Mouse (Mus musculus): ENCODE measurements around the gene Rusc2. TPM values are rescaled to one million over a fixed set of nuclear protein-coding genes. Genes with fewer than 3 reads are reported as not detected.

Gene Rusc2
- not detected for total RNA-seq (2023)

GRCm38 (mm10) chr4:43381408-43382154 lies at the start of gene Rusc2:
Gene Rusc2, plus strand, starts transcription at chr4:43381979.

GRCm38 (mm10) chr4:43428946-43429345 lies 47.2 kb downstream of the Rusc2 start, which contains the start of gene Fam166b:
Gene Fam166b, minus strand, starts transcription at chr4:43429134.

GRCm38 (mm10) chr4:43441639-43442038 lies 59.9 kb downstream of the Rusc2 start, which contains the start of gene Tesk1:
Gene Tesk1, plus strand, starts transcription at chr4:43441939.

GRCm38 (mm10) chr4:43454041-43454836 lies 72.5 kb downstream of the Rusc2 start, which contains the start of gene Cd72:
Gene Cd72, minus strand, starts transcription at chr4:43454628.

Other genes with a start within 250 kb of the Rusc2 start
- gene Atp8b5, start 114.8 kb upstream of the Rusc2 start, total RNA-seq (2023): not detected
- not detected for gene Fam166b, start 47.2 kb downstream of the Rusc2 start, total RNA-seq (2023)
- gene Tesk1, start 60.0 kb downstream of the Rusc2 start, total RNA-seq (2023): 10 to 100 TPM; 54.4 to 54.9 TPM
- 10 to 100 TPM; 27.0 to 31.6 TPM for gene Cd72, start 72.6 kb downstream of the Rusc2 start, total RNA-seq (2023)
- gene Sit1, start 101.8 kb downstream of the Rusc2 start, total RNA-seq (2023): 10 to 100 TPM; 76.6 to 85.8 TPM
- 10 to 100 TPM; 24.6 to 26.0 TPM for gene Ccdc107, start 110.9 kb downstream of the Rusc2 start, total RNA-seq (2023)
- 1 to 10 TPM; 2.3 to 4.2 TPM for gene Arhgef39, start 117.7 kb downstream of the Rusc2 start, total RNA-seq (2023)
- gene Car9, start 125.0 kb downstream of the Rusc2 start, total RNA-seq (2023): not detected
- not detected for gene Tpm2, start 141.8 kb downstream of the Rusc2 start, total RNA-seq (2023)
- gene Creb3, start 180.4 kb downstream of the Rusc2 start, total RNA-seq (2023): 10 to 100 TPM; 61.5 to 65.6 TPM
- gene Tln1, start 180.7 kb downstream of the Rusc2 start, total RNA-seq (2023): 100 to 1,000 TPM; 326 to 327 TPM
- gene Rgp1, start 196.7 kb downstream of the Rusc2 start, total RNA-seq (2023): 10 to 100 TPM; 54.0 to 54.2 TPM
- 10 to 100 TPM; 36.6 to 37.0 TPM for gene Gba2, start 196.9 kb downstream of the Rusc2 start, total RNA-seq (2023)
- gene Msmp, start 202.5 kb downstream of the Rusc2 start, total RNA-seq (2023): not detected
- not detected for gene Npr2, start 250.0 kb downstream of the Rusc2 start, total RNA-seq (2023)

All from T-cell, adult 66 days (primary cell).